Mouse (Mus musculus) bone marrow macrophage, adult 2 months (primary cell): ENCODE measurements around the gene Clrn1. TPM values are rescaled to one million over a fixed set of nuclear protein-coding genes. Genes with fewer than 3 reads are reported as not detected.
"Not testable (repeated sequence)": the region's sequence is repeated elsewhere in the genome, so short reads cannot be mapped to it uniquely, and the experiment has no call there.

Source experiments
- H3K27ac ChIP-seq: 2 replicates; pipeline ENCODE4 v1.5.1; 2012; ENCODE audit warnings: low read depth, low read length; ENCODE audit not compliant: insufficient read depth
- H3K4me1 ChIP-seq: 2 replicates; pipeline ENCODE4 v1.6.1; 2012; ENCODE audit warnings: low read length; ENCODE audit not compliant: control insufficient read depth, insufficient read depth
- H3K4me3 ChIP-seq: 2 replicates; pipeline ENCODE4 v1.5.1; 2012; ENCODE audit warnings: mild to moderate bottlenecking, low read length, moderate library complexity; ENCODE audit not compliant: insufficient read depth
- CTCF ChIP-seq: IDR thresholded peaks from 2 replicates; pipeline ENCODE4 v1.5.1; 2012; ENCODE audit warnings: low read depth, mild to moderate bottlenecking, low read length, moderate library complexity
- POLR2A ChIP-seq: IDR thresholded peaks from 2 replicates; pipeline ENCODE4 v1.6.1; 2012; ENCODE audit warnings: mild to moderate bottlenecking, low read depth, low read length, borderline replicate concordance
- polyA plus RNA-seq: library from polyadenylated mRNA; stranded (reverse); fragments of >200 nt; gene quantifications from 2 replicates; pipeline ENCODE4 v1.2.4, GENCODE M21; 2012; ENCODE audit not compliant: missing spikeins, insufficient read depth, insufficient read length

Gene Clrn1
- polyA plus RNA-seq, 1 experiment, result not detected

DNA sequence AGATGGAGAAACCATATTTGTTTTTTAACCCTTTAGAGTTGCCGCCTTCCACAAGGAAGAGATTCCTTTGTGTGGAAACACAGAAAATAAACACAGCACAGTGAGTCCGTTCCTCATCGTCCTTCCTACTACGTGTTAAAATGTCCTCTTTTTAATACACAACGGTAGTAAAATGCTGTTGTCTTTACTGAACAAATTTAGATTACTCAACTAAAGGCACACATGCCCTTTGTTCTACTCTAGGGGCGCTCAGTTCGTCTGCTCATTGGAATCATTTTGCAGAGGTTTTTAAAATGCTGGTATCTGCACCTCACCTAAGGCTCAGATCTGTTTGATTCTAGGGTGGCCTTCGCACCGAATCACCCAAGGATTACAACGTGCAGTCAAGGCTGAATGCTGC is 2.6 kb upstream of the Clrn1 start:
- Histone ChIP-seq H3K27ac (no peak overlapping the region), H3K4me3 (no peak overlapping the region), H3K4me1 (no peaks in the 10 kb centered on the region)
- TF ChIP-seq CTCF (no peak), POLR2A (no peak)

DNA sequence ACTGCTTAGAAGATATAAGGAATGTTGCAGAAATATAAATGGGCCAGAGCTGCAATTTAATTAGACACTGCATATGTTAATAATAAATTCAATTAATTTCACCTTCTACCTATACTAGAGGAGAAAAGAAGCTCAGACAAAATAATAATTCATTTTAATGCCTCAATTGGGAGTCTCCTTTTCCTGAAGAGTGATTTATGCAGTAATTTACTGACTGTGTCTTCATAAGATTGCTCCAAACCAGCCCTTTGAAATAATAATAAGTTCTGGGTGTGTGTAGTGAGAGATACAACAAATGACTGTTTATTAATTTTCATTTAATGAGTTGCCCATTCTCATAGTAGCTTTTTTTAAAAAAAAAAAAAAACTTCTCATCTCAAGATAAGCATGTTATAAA is 1.6 kb downstream of the Clrn1 start:
- Histone ChIP-seq H3K4me1 (no peaks in the 10 kb centered on the region), H3K27ac (no peak overlapping the region), H3K4me3 (no peak overlapping the region)
- no peak for TF ChIP-seq CTCF

DNA sequence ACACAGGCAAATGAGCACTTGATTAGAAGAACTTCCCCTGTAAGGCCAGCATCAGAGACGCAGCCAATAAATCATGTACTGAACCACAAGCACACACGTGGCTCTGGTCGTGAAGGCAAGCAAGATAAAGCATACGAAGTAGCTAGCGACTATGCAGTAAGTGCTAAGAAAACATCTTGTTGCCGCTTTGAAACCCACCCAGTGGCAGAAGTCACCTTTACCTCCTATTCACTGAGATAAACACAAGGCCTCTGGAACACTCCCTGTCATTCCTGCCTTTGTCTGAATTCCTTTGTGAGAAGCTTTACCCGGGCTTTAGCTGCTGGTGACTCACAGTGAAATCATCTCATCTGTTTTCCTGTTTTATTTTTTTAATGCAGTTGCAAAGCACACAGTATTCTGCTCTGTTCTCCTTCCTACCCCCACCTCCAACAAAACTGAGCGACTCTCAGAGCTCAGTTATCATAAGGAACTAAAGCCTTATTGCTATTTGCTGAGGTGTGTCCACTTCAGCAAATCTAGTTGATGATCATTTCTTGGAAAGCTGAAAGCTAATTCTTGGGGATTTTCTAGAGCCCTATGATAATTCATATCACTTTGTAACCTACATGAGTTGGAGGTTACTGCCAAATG is 2.1 kb downstream of the Clrn1 start:
- Histone ChIP-seq H3K27ac (no peak overlapping the region), H3K4me1 (no peaks in the 10 kb centered on the region), H3K4me3 (no peak overlapping the region)
- TF ChIP-seq CTCF (no peak), POLR2A (no peak)

DNA sequence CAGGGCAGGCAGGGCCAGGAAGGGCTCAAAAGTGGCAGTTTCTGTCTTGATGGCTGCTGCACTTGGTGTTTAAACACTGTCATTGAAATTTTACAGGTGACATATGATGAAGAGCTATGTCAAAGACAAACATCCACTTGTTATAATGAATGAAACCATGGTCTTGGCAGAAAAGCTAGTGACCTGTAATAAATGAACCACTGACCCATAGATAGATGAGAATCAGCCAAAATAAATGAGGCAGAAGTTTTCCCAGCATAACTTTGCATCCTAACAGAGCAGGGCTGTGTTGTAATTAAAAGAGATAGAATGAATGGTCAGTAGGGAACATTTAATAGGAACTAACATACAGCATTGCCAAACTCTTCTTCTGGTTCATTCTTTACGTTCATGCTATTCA is 4.1 kb downstream of the Clrn1 start:
- Histone ChIP-seq H3K4me3 (no peak overlapping the region), H3K27ac (no peak overlapping the region), H3K4me1 (no peaks in the 10 kb centered on the region)
- TF ChIP-seq POLR2A, result no peak
- no peak for TF ChIP-seq CTCF

DNA sequence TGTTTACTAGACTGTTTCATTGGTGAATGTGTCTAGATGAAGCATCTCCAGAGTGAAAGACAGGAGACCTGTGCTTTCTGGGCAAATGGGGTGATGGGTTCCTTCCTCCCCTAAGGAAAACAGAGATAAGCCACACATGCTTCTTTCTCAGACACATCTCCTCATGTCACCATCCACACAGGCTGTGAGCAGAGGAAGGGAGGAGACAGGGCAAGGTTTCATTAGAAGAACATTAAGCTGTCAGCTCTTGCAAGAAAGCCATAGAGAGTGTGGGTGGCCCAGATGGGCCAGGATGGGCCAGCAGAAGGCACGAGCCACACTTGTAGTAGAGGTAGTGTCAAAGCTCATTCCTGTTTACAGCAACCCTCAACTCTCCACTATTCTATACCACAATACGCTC is 5.0 kb downstream of the Clrn1 start:
- TF ChIP-seq CTCF (no peak), POLR2A (no peak)
- H3K4me3 ChIP-seq, result no peak overlapping the region
- H3K27ac ChIP-seq, result no peak overlapping the region
- no peaks in the 10 kb centered on the region for H3K4me1 ChIP-seq

DNA sequence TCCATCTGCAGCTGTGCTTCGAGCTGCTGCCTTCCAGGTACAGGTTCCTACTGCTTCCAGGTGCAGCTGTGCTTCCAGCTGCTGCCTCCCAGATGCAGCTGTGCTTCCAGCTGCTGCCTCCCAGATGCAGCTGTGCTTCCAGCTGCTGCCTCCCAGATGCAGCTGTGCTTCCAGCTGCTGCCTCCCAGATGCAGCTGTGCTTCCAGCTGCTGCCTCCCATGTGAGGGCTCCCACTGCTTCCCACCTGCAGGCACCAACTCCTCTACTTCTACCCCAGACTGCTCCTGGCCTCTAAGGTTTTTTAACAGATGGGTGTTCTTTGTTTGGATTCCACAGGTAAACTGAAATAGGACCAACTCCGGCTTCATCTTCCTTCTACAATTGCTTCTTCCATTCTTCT is 13.3 kb downstream of the Clrn1 start:
- not testable (repeated sequence) for H3K27ac ChIP-seq, H3K4me3 ChIP-seq, H3K4me1 ChIP-seq

DNA sequence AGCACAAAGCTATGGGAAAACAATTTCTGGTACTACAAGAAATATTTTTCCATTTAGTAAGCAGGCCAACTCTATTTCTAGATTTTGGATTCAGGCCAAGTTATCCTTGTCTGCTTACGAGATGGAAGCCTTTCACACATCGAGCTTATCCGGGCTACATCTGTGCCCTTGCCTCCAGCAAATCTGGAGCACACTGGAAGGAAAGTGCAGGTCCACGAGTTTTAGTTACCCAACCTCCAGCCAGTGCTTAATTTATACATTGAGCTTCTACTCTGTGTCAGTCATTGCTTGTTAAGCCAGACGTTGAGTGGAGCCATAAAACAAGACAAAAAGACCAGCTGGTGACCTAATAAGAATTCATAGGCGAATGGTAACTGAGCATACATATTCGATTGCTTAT is 19.4 kb downstream of the Clrn1 start:
- Histone ChIP-seq H3K27ac (no peak overlapping the region), H3K4me1 (no peaks in the 10 kb centered on the region), H3K4me3 (no peak overlapping the region)
- no peak for TF ChIP-seq POLR2A
- TF ChIP-seq CTCF, result no peak

DNA sequence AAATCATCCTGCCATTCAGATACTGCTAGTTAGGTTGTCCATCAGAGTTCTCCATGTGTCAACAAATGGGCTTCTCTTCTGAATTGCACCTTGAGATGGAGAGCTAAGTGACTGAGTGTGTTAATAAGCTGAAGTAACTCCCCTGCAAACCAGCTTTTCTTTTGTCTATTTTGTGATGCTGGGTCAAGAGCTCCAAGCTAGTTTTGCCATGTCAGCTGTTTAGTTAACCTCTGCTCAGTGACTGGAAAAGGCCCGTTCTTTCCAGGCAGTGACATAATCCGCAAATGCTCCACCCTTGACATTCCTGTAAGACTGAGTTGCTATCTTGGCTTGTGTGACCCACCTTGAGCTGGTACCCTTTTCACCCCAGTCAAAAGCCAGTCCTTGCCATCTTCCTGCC is 22.2 kb downstream of the Clrn1 start:
- H3K4me3 ChIP-seq, result no peak overlapping the region
- no peak for TF ChIP-seq CTCF
- TF ChIP-seq POLR2A, result no peak
- no peak overlapping the region for H3K27ac ChIP-seq
- no peaks in the 10 kb centered on the region for H3K4me1 ChIP-seq

DNA sequence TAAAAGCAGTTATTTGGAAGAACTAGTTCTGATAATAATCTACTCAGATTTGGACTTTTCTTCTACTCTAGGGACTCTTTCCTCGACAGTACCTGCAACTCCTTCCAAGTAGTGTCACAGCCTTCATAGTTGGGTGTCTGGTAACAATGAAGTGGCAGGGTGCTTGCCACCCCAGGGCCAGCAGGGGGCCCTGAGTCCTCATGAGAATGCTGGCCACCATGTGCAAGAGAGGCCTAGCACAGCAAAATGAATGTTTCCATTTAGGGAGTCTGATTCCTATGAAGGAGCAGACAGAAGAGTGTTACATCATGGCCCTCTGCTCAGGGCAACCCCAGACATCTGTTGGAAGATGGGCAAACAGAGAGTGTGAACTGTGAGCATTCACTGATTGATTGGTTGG is 41.7 kb downstream of the Clrn1 start:
- TF ChIP-seq POLR2A, result no peak
- no peak for TF ChIP-seq CTCF
- no peak overlapping the region for H3K27ac ChIP-seq
- H3K4me1 ChIP-seq, result no peaks in the 10 kb centered on the region
- no peak overlapping the region for H3K4me3 ChIP-seq

DNA sequence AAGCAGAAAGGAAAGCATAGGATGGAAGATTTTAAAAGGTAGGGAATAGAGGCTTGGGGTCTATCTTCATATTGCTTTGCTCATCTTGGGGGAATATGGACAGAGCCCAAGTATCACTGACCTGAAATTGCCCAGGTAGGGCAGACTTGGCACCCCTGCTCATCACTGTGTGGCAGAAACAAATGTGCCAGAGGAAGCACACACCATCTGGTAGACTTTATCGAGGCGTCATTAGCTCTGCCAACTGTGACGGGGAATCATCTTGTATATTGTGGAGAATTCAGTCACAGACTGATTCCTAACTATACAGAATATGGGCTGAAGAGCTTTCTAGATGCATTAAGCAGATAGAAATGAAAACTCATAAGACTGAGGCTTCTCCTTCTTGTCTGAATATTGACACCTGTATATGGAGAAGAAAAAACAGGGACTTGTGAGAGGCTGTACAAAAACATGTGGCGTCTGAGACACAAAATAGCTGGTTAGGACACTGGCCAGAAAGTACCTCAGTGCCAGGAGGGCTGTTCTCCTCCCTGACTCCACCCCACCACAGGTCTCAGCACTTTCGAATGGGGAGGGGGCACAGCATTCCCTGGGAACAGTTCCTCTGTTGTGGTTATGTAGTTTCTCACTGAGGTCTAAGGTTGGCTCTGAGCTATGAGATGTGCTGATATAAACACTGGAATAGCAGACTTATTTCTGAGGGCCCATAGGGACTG is 51.5 kb downstream of the Clrn1 start:
- TF ChIP-seq POLR2A, result no peak
- TF ChIP-seq CTCF, result no peak

More for the DNA sequence above, 51.5 kb downstream of the Clrn1 start:
- no peak overlapping the region for H3K27ac ChIP-seq
- no peaks in the 10 kb centered on the region for H3K4me1 ChIP-seq
- H3K4me3 ChIP-seq, result no peak overlapping the region
